Comparison of ENCODE assay signal across 23 mouse cellular contexts in genomic region chr10:22072739-22073138, GRCm38 (mm10). TPM values are rescaled to one million over a fixed set of nuclear protein-coding genes. Genes with fewer than 3 reads are reported as not detected.
A peak's percentile ranks its signal among the peaks of the same experiment; 100 is the strongest.
DNase-seq lines count a peak whose midpoint lies in the region; ATAC-seq and TF ChIP-seq lines count a peak whose summit lies in the region.
"Had no signal": no experiment of that assay in that cellular context is flagged by ENCODE, and none has a peak within 500 bp of the region (broad histone marks: within the 10 kb centered on the region; RNA-seq: fewer than 3 reads in every experiment).

No protein-coding gene starts in this region.

- no peak for ATAC-seq in CD4-positive, CD25-positive, alpha-beta regulatory T cell, adult 4 months
- no peak for ATAC-seq in kidney, postnatal 0 days (replicated peaks; ENCODE audit: low FRiP score, low read depth)
- ATAC-seq in kidney, embryonic 14.5 days (ENCODE audit: low FRiP score, low TSS enrichment): no peak
- no peak for ATAC-seq in megakaryocyte-erythroid progenitor cell, adult 5-6 weeks (replicated peaks; ENCODE audit: low FRiP score, low TSS enrichment, poor library complexity, severe bottlenecking)
- ATAC-seq: activated CD4-positive, CD25-positive, alpha-beta regulatory T cell, adult 4 months; forebrain, embryonic 15.5 days had no signal

- WGBS in kidney, postnatal 0 days: 66% methylated on average over 2 of the region's 2 CpGs
- WGBS in kidney, embryonic 14.5 days: 75% methylated on average over 2 of the region's 2 CpGs

- no peak overlapping the region for H3K27ac ChIP-seq in kidney, postnatal 0 days
- no peak overlapping the region for H3K27ac ChIP-seq in kidney, embryonic 14.5 days (ENCODE audit: low read depth, low read length)
- H3K27ac ChIP-seq: forebrain, embryonic 15.5 days; heart, embryonic 15.5 days; hindbrain, embryonic 12.5 days; limb, embryonic 13.5 days; macrophage had no signal

- no peaks in the 10 kb centered on the region for H3K9me3 ChIP-seq in kidney, postnatal 0 days (replicated peaks; ENCODE audit: low read length)
- H3K9me3 ChIP-seq in kidney, embryonic 14.5 days (ENCODE audit: control insufficient read depth, low read length): no peaks in the 10 kb centered on the region
- H3K9me3 ChIP-seq: forebrain, embryonic 15.5 days; G1E; heart, embryonic 15.5 days had no signal

- no peak overlapping the region for H3K4me3 ChIP-seq in kidney, postnatal 0 days (replicated peaks; ENCODE audit: low read depth, low read length)
- no peak overlapping the region for H3K4me3 ChIP-seq in kidney, embryonic 14.5 days (ENCODE audit: low read length)
- H3K4me3 ChIP-seq: forebrain, embryonic 15.5 days; heart, embryonic 15.5 days; hindbrain, embryonic 12.5 days; limb, embryonic 13.5 days had no signal

- no peak overlapping the region for H3K4me2 ChIP-seq in kidney, postnatal 0 days (ENCODE audit: low read length)
- no peak overlapping the region for H3K4me2 ChIP-seq in kidney, embryonic 14.5 days (replicated peaks; ENCODE audit: low read depth, low read length)
- H3K4me2 ChIP-seq: forebrain, embryonic 15.5 days; heart, embryonic 15.5 days; hindbrain, embryonic 12.5 days; limb, embryonic 13.5 days had no signal

- H3K4me1 ChIP-seq in kidney, postnatal 0 days (replicated peaks; ENCODE audit: insufficient read depth, low read length): no peaks in the 10 kb centered on the region
- no peaks in the 10 kb centered on the region for H3K4me1 ChIP-seq in kidney, embryonic 14.5 days (ENCODE audit: control insufficient read depth, insufficient read depth, low read length)
- H3K4me1 ChIP-seq: forebrain, embryonic 15.5 days; heart, embryonic 15.5 days; hindbrain, embryonic 12.5 days; limb, embryonic 13.5 days had no signal

- H3K36me3 ChIP-seq in kidney, postnatal 0 days (ENCODE audit: insufficient read depth, low read length): no peaks in the 10 kb centered on the region
- no peaks in the 10 kb centered on the region for H3K36me3 ChIP-seq in kidney, embryonic 14.5 days (ENCODE audit: control insufficient read depth, insufficient read depth, low read length)
- H3K36me3 ChIP-seq: forebrain, embryonic 15.5 days; G1E; heart, embryonic 15.5 days; hindbrain, embryonic 12.5 days; limb, embryonic 13.5 days had no signal

- H3K27me3 ChIP-seq in kidney, postnatal 0 days (ENCODE audit: insufficient read depth, low read length): no peaks in the 10 kb centered on the region
- H3K27me3 ChIP-seq in kidney, embryonic 14.5 days (ENCODE audit: control insufficient read depth, insufficient read depth, low read length): no peaks in the 10 kb centered on the region
- H3K27me3 ChIP-seq: forebrain, embryonic 15.5 days; heart, embryonic 15.5 days; hindbrain, embryonic 12.5 days; limb, embryonic 13.5 days had no signal

- DNase-seq in CD4-positive, CD25-positive, alpha-beta regulatory T cell, adult 2 months (ENCODE audit: low read depth, low spot score): peak; percentile 26
- DNase-seq in kidney, postnatal 0 days (ENCODE audit: low spot score): no peak
- peak; percentile 8 for DNase-seq in 416B (ENCODE audit: low read depth)
- DNase-seq in kidney, postnatal 14 days: peak; percentile 10
- DNase-seq in frontal cortex, postnatal 36 days (ENCODE audit: low spot score in 2 of 2): no peak
- DNase-seq: cerebellum, adult 11-12 months; gastrocnemius, postnatal 14 days; midbrain, embryonic 14.5 days; right cerebral cortex, postnatal 25 days had no signal

- no peak overlapping the region for H3K9ac ChIP-seq in kidney, postnatal 0 days (ENCODE audit: low read depth, low read length)
- H3K9ac ChIP-seq in kidney, embryonic 14.5 days (ENCODE audit: low read depth, low read length): no peak overlapping the region
- H3K9ac ChIP-seq: forebrain, embryonic 15.5 days; heart, embryonic 15.5 days; hindbrain, embryonic 12.5 days; limb, embryonic 13.5 days had no signal

- TF ChIP-seq CTCF in kidney, postnatal 0 days (IDR thresholded peaks at IDR 0.05; ENCODE audit: low read depth): peak; percentile 20; the same call in 1 of the 2 replicates

RNA-seq across cellular contexts. Expression of gene 4930444G20Rik, which starts 4.9 kb away (rescaled TPM):
- not detected for polyA plus RNA-seq in CD4-positive, CD25-positive, alpha-beta regulatory T cell, adult 4 months (2017; shearing (Covaris generic))
- polyA plus RNA-seq in kidney, postnatal 0 days (2015; fragmentation: Nextera tagmentation; extraction: Ambion mirVana): not detected in 2 replicates
- polyA plus RNA-seq in kidney, embryonic 14.5 days (2014; fragmentation: Nextera tagmentation; extraction: Ambion mirVana): not detected in 2 replicates
- total RNA-seq in megakaryocyte-erythroid progenitor cell, adult 5-6 weeks (2014; fragmentation: Nextera tagmentation): not detected in 2 replicates
- total RNA-seq in megakaryocyte-erythroid progenitor cell, adult 5-6 weeks (2017): not detected in 2 replicates
- total RNA-seq: common myeloid progenitor, adult 5-6 weeks; G1E; gastrocnemius, postnatal 14 days; left cerebral cortex, adult 8-10 months had no signal
- polyA plus RNA-seq: activated CD4-positive, CD25-positive, alpha-beta regulatory T cell, adult 4 months; forebrain, embryonic 15.5 days; G1E; heart, embryonic 15.5 days; hindbrain, embryonic 12.5 days; limb, embryonic 13.5 days; macrophage; midbrain, embryonic 14.5 days; stomach, embryonic 14.5 days; urinary bladder, adult 2 months had no signal

Comparison
In these comparisons a context has a peak if more than half of its experiments do, and no peak if none do; other contexts are left out.
1. DNase-seq: peak in CD4-positive, CD25-positive, alpha-beta regulatory T cell, adult 2 months (single experiment), 416B (single experiment) and kidney, postnatal 14 days (single experiment); none in kidney, postnatal 0 days (single experiment) and frontal cortex, postnatal 36 days (0 of 2).